Mouse (Mus musculus) small intestine, adult 2 months (tissue): ENCODE data around the gene Snx29. TPM values are rescaled to one million over a fixed set of nuclear protein-coding genes. Genes with fewer than 3 reads are reported as not detected.

Experiments used
- H3K27ac ChIP-seq: fragments of 200-500 bp; 2 replicates; pipeline ENCODE4 v1.5.1; 2012; ENCODE audit warnings: low read depth, low read length, control low read depth, inconsistent platforms; ENCODE audit not compliant: insufficient read depth
- H3K27me3 ChIP-seq: fragments of 200-500 bp; 2 replicates; pipeline ENCODE4 v1.6.1; 2012; ENCODE audit warnings: mild to moderate bottlenecking, moderate library complexity, low read length, inconsistent platforms; ENCODE audit not compliant: control insufficient read depth, insufficient read depth
- H3K36me3 ChIP-seq: fragments of 200-500 bp; 2 replicates; pipeline ENCODE4 v1.6.1; 2012; ENCODE audit warnings: mild to moderate bottlenecking, low read length, control low read depth, inconsistent platforms; ENCODE audit not compliant: control insufficient read depth, insufficient read depth
- H3K4me1 ChIP-seq: fragments of 200-500 bp; 2 replicates; pipeline ENCODE4 v1.6.1; 2012; ENCODE audit warnings: low read length, inconsistent platforms, mixed read lengths; ENCODE audit not compliant: control insufficient read depth, insufficient read depth, insufficient read length
- H3K4me3 ChIP-seq: fragments of 200-500 bp; 2 replicates; pipeline ENCODE4 v1.5.1; 2012; ENCODE audit warnings: low read depth, mild to moderate bottlenecking, control low read depth, inconsistent platforms, low read length, moderate library complexity
- CTCF ChIP-seq: fragments of 200-500 bp; IDR thresholded peaks from 2 replicates; pipeline ENCODE4 v1.5.1; 2012; ENCODE audit warnings: low read depth, mild to moderate bottlenecking, control low read depth, inconsistent platforms, low read length, moderate library complexity, mixed read lengths; ENCODE audit not compliant: insufficient replicate concordance, insufficient read length; ENCODE audit errors: extremely low read depth
- POLR2A ChIP-seq: fragments of 200-500 bp; IDR thresholded peaks from 2 replicates; pipeline ENCODE4 v1.6.1; 2012; ENCODE audit warnings: low read depth, mild to moderate bottlenecking, control low read depth, inconsistent platforms, low read length, moderate library complexity
- WGBS: fragments of 180-500 bp; shearing (Covaris S2); methylation state at CpG from one replicate; pipeline ENCODE4 v1.1.7; 2018; 5-methylcytosine and 5-hydroxymethylcytosine counted together
- polyA plus RNA-seq: library from polyadenylated mRNA; depleted of rRNA; stranded (reverse); fragments of >200 nt; gene quantifications from 2 replicates; pipeline ENCODE4 v1.2.3, GENCODE M21; 2012

Gene Snx29
- polyA plus RNA-seq, 1 experiment, result 6.0 TPM

DNA sequence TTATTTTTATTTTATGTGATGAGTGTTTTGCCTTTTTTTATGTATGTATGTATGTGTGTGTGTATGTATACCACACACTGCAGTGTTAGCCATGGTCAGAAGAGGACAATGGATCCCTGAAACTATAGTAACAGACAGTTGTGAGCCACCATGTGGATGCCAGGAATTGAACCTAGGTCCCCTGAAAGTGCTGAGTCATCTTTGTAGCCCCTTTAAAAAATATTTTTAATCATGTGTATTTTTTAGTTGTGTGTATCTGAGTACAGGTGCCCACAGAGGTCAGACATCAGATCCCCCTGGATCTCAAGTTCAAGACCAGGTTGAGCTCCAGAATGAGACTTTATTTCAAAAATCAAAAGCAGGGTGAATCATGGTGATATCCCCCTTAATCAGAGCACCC lies 19.0 kb upstream of the Snx29 start:
- no peaks in the 10 kb centered on the region for H3K27me3 ChIP-seq
- no peak overlapping the region for H3K4me3 ChIP-seq
- TF ChIP-seq CTCF, result no peak
- no peak for TF ChIP-seq POLR2A

DNA sequence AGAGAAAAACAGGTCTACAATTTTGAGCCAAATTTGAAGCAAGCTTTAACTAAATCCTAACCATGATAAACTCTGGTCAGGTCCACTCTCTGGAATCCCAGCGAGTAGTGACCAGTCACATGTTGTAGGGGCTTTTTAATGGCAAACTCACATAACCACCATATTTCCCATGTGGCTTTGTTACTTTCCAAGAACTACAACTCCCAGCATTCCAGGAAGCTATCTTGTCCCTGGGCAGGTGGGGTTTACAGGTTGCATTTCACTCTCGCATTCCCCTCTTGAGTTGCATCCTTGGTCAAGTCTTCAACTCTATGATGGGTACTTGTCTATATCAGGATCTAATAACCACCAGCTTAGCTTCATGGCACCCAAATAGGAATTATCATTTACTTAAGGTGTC lies 17.2 kb upstream of the Snx29 start:
- H3K36me3 ChIP-seq, result no peaks in the 10 kb centered on the region
- no peaks in the 10 kb centered on the region for H3K27me3 ChIP-seq
- no peaks in the 10 kb centered on the region for H3K4me1 ChIP-seq
- no peak for TF ChIP-seq CTCF
- TF ChIP-seq POLR2A, result no peak
- WGBS, result 82% methylated on average over 2 of the region's 2 CpGs
- no peak overlapping the region for H3K27ac ChIP-seq
- no peak overlapping the region for H3K4me3 ChIP-seq

More for the DNA sequence above, 19.0 kb upstream of the Snx29 start:
- Histone ChIP-seq H3K27ac (no peak overlapping the region), H3K4me1 (no peaks in the 10 kb centered on the region), H3K36me3 (no peaks in the 10 kb centered on the region)

DNA sequence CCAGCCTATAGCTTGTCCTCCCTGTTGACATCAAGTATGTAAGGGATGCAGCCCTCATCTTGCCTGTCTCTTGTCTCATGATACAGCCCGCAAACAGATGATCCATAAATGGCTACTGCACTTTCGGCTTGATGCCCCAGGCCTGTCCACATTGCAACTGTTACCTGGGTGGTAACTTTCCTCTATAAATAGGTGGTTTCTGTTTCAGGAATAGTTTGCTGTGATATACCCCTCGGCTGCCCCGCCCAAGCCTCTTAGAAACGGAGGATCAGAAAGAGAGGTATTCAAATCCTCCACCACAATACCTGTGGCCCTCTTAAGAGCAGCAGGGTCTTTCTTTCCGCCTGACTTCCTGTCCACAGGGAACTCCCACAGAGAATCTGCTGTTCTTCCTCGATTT lies 9.2 kb upstream of the Snx29 start, which contains the start of gene Tnfrsf17:
Gene Tnfrsf17 (plus strand): TSS at position 301 of the 400 bp plus-strand sequence.
- 70% methylated on average over 7 of the region's 7 CpGs for WGBS
- no peak within 1 kb of the TSS for H3K27ac ChIP-seq
- TF ChIP-seq CTCF, result no peak
- no peak for TF ChIP-seq POLR2A
- no peaks in the 10 kb centered on the region; the same call in 1 of the 2 replicates for H3K4me1 ChIP-seq
- H3K4me3 ChIP-seq, result peak within 1 kb of the TSS; percentile 38; the same call in 1 of the 2 replicates
- no peaks in the 10 kb centered on the region for H3K27me3 ChIP-seq
- no peaks in the 10 kb centered on the region for H3K36me3 ChIP-seq

DNA sequence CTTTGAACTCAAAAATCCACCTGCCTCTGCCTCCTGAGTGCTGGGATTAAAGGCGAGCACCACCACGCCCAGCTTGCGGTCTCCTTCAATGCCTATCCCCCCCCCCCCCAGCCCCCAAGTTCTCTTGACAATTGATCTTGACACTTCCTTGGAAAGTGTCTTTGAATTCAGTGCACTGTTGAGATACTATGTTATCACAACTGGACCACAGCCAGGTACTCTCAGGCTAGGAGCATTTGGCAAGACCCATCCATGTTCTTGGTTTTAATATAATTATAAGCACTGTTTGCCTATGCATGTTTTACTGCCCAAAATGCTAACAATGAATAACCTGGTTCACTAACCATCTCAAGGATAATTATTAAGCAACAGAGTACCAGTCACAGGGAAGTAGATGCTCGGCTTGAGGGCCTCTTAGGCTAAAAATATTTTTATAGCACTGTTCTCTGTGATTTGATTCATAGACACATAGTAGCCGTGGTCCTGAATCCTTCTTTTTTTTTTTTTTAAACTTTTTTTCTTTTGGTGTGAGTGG lies 6.9 kb upstream of the Snx29 start:
- no peak overlapping the region for H3K27ac ChIP-seq
- no peak overlapping the region for H3K4me3 ChIP-seq
- WGBS, result 24% methylated on average over 5 of the region's 5 CpGs
- no peaks in the 10 kb centered on the region for H3K36me3 ChIP-seq
- H3K27me3 ChIP-seq, result no peaks in the 10 kb centered on the region
- no peak for TF ChIP-seq CTCF
- TF ChIP-seq POLR2A, result no peak
- no peaks in the 10 kb centered on the region; the same call in 1 of the 2 replicates for H3K4me1 ChIP-seq

DNA sequence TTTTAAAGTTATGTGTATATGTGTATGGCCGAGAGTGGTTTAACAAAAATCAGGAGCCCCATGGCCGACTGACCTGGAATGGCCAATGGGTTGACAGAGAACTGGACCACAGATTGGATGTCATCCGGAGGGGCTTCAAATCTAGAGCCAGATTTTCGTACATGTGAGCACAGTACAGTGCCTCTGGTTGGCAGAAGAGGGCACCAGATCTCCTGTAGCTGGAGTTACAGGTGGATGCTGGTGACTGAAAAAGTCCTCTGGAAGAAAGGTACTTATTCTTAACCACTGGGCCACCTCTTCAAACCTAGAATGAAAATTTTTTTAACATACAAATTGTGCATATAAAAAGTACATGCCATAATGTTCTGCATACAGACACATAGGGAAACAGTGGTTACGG lies 6.0 kb upstream of the Snx29 start:
- no peaks in the 10 kb centered on the region for H3K27me3 ChIP-seq
- no peak; the same call in 1 of the 2 replicates for TF ChIP-seq CTCF
- TF ChIP-seq POLR2A, result no peak

DNA sequence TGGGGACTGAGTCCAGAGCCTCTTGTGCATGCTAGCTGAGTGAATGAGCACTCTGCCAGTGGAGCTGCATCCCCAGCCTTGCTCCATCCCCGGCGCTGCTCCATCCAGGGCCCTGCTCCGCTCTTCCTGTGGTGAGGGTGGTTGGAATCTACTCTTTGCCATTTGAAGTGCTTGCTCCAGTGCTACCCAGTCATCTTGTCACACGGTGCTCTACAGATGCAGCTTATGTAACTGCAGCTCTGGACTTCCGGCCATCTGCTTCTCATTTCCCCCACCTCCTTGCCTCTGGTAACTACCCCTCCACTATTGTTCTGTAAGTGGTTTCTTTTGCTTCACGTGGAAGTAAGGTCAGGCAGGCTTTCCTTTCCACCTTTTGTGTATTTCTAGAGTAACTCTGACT lies 5.4 kb upstream of the Snx29 start:
- TF ChIP-seq CTCF (no peak), POLR2A (no peak)
- Histone ChIP-seq H3K4me3 (no peak overlapping the region), H3K27me3 (no peaks in the 10 kb centered on the region), H3K36me3 (no peaks in the 10 kb centered on the region), H3K4me1 (no peaks in the 10 kb centered on the region; the same call in 1 of the 2 replicates), H3K27ac (no peak overlapping the region; the same call in 1 of the 2 replicates)
- 68% methylated on average over 6 of the region's 6 CpGs for WGBS

More for the DNA sequence above, 6.0 kb upstream of the Snx29 start:
- WGBS, result 64% methylated on average over 5 of the region's 5 CpGs
- no peak overlapping the region for H3K4me3 ChIP-seq
- H3K4me1 ChIP-seq, result no peaks in the 10 kb centered on the region; the same call in 1 of the 2 replicates
- H3K36me3 ChIP-seq, result no peaks in the 10 kb centered on the region
- no peak overlapping the region for H3K27ac ChIP-seq

DNA sequence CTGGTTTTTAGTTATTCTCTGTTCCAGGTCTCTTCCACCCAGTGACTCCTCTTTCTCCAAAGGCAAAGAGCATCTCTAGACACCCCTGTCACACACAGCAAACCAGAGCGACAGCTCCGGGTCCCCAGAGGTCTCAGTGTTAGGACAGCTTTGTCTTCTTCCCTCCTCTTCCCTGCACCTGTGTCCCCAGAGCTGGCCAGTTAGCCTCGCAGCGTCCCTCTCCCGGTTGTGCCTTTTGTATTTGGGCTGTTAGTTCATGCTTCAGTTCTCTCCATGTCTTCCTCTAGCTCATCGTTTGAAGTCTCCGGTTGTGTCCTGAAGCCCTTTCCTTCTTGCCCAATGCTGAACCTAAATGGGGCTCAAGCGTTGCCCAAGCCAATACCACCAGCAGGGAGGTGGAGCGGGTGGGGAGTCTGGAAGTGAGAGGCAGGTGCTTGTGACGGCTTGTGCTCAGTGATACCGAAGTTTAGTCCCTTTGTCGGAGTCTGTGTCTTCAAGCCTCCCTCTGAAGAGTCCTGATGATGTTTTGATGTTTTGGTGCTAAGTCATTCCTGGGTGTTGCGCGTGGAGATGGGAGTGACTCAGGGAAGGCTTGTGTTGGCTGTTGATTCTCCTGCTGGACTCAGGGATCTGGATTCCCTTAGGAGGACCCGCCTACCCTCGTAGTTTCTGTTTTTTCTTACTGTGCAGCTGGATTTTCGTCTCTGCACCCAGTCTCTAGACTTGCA lies 780 bp downstream of the Snx29 start:
- peak overlapping the region; percentile 38 for H3K27ac ChIP-seq
- 3% methylated on average over 17 of the region's 17 CpGs for WGBS
- peaks cover 4% of the 10 kb centered on the region; the same call in 1 of the 2 replicates for H3K4me1 ChIP-seq
- peak overlapping the region; percentile 80 for H3K4me3 ChIP-seq
- TF ChIP-seq POLR2A, result no peak
- TF ChIP-seq CTCF, result no peak
- H3K36me3 ChIP-seq, result no peaks in the 10 kb centered on the region
- no peaks in the 10 kb centered on the region for H3K27me3 ChIP-seq
